Mouse (Mus musculus): ENCODE data around the gene Grik4.

Grik4 gene

DNA sequence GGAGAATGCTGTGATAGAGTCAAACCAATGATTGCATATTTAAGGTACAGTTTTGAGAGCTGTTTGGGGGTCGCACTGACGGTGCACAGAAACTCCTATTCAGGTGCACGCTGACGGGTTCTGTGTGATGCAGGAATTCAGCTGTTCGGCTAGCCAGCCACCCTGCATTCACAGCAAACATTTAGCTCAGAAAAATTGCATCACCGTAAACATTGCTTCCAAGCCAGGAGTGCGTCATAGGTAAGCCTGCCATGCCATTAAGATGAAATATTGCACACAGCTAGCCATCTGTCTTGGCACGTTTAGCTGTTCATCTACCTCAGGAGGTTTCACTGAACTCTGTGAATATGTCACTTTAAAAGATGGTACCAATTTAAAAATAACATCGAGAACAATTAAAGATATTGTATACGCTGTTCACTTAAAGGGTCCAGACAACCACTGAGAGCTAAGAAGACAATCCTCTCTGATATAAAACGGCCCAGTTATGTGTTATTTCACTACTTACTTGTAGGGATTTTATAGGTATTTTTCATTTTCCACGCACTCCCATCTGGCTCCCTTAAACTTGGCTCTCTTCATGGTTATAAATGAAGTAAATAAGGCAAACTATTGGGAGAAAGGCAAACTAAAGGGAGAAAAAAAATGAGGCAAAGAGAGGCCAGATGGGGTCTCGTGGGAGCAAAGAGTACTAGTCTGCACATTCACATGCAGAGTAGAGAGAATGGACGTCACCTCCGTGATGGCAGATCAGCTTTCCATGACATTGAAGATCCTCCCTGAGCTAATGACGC, 453.5 kb downstream of the Grik4 start:
- no peak for DNase-seq (ENCODE audit: low spot score)

DNA sequence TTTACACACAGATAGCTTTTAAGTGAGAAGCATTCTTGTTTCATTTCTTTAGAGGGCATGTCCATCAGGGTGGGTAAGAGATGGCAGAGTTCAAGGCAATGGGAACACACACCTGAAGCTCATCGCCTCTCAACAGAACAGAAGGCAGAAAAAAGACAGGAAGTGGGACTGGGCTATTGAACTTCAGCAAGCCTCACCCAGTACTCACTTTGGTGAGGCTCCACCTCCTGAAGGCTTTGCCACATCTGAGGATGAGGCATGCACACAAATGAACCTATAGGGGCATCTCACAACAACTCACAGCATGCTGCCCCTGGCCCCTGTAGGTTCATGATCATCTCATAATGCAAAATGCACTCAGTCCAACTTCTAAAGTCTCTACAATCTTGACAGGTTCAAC, 456.2 kb downstream of the Grik4 start:
- no peak for DNase-seq (ENCODE audit: low spot score)

DNA sequence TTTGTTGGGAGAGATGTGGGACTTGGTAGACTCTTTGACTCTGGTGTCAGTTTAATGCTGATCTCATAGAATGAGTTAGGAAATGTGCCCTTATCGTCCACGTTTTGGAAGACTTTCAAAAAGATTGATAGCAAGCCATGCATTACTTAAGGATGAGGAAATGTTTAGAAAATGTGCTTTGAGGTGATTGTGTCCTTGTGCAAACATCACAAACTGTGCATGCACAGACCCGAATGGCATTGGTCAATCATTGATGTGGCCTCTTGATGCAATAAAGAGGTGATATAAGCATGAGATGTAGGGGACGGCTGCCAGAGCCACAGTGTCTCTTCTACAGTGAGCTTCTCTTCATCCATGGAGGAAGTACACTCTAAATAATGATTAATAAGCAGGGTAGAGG, 457.4 kb downstream of the Grik4 start:
- no peak for DNase-seq (ENCODE audit: low spot score)

DNA sequence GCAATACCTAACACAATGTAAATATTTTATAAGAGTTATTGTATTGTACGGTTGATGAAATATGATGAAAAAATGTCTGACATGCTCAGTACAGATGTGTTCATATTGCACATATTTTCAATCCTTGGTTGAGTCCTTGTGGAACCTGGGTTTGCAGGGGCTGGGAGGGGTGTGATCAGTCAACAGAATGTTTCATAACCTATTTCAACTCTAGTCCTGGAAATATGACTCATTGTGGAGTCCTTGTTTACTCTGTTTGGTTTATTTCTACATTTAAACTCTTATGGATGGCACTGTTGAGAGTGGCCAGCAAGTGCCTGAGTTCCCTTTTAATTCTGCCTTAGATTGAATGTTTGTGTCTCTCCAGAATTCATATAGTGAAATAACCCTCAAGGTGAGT, 459.6 kb downstream of the Grik4 start:
- no peak for DNase-seq (ENCODE audit: low spot score)

DNA sequence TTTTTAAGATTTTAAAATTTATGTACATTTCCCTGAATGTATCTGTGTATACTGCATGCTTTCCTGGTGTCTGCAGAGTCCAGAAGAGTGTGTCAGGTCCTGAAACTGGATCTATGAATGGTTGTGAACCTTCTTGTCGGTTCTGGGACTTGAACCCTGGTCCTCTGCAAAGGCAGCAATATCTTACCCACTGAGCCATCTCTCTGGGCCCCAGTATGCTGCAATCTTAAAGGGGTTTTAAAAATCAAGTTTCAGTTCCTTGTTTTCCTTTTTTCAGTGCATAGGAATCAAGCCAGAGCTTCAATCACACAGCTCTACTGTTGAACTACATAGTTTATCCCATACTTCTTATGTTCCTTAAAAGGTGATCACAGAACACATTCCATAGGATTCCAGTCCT, 461.3 kb downstream of the Grik4 start:
- DNase-seq (ENCODE audit: low spot score) = no peak

DNA sequence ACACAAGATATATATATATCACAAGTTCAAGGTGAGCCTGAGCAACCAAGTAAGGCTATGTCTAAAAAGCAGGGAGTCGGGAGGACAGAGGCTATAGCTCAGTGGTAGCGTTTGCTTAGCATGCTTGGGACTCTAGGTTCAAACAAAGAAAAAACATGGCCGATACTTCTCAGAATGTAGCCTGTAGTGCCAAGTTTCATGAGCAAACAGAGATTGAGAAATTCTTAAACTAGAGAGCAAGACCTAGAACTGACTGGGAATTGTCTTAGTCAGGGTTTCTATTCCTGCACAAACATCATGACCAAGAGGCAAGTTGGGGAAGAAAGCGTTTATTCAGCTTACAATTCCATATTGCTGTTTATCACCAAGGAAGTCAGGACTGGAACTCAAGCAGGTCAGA, 468.1 kb downstream of the Grik4 start:
- no peak for DNase-seq (ENCODE audit: low spot score)

DNA sequence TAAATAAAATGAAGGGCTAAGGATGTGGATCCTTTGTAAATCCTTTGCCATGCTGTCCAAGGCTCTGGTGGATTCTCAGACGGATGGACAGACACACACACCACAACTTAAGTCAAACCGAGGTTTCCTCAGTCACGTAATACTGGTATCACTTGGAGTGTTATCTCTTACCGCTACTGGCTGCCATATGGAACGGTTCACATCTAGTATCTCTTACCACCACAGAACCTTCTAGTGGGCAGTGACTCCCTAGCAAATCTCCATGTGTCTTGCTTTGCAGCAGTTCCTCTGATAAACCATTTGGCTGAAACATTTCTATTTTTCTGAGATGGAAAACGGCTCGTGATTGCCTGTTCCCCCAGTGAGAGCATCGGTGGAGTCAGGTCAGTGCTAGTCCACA, 470.0 kb downstream of the Grik4 start:
- no peak for DNase-seq (ENCODE audit: low spot score)

DNA sequence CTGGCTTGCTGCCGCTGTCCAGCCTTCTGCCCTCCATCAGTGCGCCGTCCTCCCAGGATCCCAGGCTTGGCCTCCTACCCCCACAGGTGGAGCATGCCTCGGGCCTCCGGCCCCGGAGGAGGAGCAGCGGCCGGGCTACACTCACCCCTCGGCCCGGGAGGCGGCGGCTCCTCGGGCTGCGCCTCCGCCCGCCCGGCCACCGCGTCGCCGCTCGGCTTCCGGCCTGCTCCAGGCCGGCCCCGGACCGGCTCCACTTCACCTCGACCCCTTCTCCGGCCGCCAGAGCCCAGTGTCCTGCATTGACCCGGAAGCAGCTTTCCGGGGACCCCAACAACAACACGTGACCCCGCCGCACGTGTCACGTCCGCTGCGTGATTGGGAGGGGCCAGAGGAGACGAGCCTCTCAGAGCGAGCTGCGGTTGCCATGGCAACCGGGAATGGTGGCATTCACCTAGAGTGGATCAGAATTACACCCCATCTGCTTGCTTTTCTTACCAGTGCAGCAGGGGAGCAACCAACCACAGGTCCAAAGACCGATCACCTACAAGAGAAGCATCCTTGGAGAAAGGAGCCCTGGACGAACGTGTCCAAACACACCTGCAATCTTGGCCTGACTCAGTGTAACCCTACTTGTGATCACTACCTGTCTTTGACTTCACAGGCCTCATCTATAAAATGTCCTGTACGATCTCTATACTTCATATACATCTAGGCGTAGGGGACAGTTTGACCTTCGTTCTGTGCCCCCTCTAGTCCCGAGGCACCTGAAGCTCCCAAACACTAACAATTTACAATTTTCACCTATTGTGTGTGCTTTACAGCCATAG, 472.2 kb downstream of the Grik4 start:
- DNase-seq (ENCODE audit: low spot score) = peak; percentile 91

DNA sequence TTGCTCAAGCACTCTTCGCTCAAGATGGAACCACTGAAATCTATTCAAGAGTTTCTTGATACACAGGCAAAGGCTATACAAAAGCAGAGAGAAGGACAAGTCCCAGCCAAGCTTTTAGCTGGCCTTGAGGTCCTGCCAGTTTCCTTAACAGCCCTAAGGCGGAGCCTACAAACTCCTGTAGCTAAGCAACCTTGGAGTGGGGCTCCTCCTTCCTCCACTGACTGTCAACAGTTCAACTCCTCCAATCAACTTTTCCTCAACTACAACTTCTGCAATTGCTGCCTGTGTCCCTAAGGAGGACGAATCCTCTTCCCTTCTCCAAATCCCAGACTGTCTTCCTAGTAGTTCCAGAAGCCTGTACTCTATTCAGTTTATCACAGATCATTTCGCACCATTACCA, 473.1 kb downstream of the Grik4 start:
- no peak for DNase-seq (ENCODE audit: low spot score)

DNA sequence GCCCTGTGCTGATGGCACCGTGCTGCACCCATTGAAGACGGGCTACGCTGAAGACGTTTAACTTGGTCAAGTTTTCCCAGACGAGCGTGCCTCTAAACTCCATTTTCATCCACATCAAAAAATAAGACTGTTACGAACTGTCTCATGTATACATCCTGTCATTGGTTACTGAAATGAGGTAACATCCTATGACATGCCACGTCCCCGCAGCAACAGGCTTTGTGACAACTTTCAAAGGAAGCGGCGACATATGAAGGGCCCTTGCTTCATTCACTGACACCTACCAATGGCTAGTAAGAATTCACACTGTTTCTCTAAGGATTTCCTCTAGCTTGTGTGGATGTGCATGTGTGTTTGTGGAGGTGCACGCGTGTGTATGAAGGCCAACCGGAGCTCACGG, 475.0 kb downstream of the Grik4 start:
- no peak for DNase-seq (ENCODE audit: low spot score)

DNA sequence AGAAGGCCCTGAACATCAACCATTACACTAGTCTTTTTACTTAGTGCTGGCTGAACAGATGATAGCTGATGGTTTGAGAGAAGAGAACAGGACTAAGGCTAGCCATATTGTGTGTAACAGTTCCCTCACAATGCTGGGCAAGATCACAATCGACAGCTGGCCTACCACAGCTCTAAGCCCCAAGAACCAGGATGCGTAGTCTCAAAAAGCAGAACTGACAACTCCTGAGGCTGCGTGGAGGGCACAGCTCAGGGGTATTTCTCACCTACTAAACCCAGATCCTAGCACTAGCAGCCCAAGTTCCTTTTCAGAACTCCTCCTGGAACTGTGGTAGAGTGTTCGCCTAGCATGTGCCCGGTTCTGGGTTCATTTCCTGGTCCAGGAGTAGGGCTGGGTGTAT, 475.9 kb downstream of the Grik4 start:
- DNase-seq (ENCODE audit: low spot score) = no peak
